Mouse (Mus musculus): ENCODE data around the gene Cript. TPM values are rescaled to one million over a fixed set of nuclear protein-coding genes. Genes with fewer than 3 reads are reported as not detected.

The Cript gene
- total RNA-seq (2021): 10 to 100 TPM; 52.7 to 53.0 TPM
- long read RNA-seq, experiment 1, transcript Cript-201 (5 exons, 1,184 nt): major isoform, 71 of 108 reads
- long read RNA-seq, experiment 1, partial matches to known transcripts: 6 of 108 reads
- long read RNA-seq, experiment 1, other reads (novel, unspliced or antisense): 28 of 108 reads
- long read RNA-seq, experiment 2, transcript Cript-201 (5 exons, 1,184 nt): major isoform, 122 of 247 reads
- long read RNA-seq, experiment 2, partial matches to known transcripts: 114 of 247 reads
- long read RNA-seq, experiment 2, other reads (novel, unspliced or antisense): 11 of 247 reads

- DNase-seq (ENCODE audit: low spot score in 2 of 2): peak; percentile 94 to 98
Observed at GRCm38 (mm10) chr17:87025269-87025949, at the start of gene Cript, which contains the start of gene Pigf. TSS of gene Cript (plus strand) at chr17:87025550. TSS of gene Pigf (minus strand) at chr17:87025406.

- DNase-seq (ENCODE audit: low spot score in 2 of 2): no peak
Observed at GRCm38 (mm10) chr17:86976387-86976786, 49.0 kb upstream of the Cript start.

GRCm38 (mm10) chr17:86978496-86978895 is 46.9 kb upstream of the Cript start:
- no peak for DNase-seq (ENCODE audit: low spot score in 2 of 2)

- DNase-seq (ENCODE audit: low spot score in 2 of 2): no peak
Observed at GRCm38 (mm10) chr17:86981205-86981604, 44.1 kb upstream of the Cript start.

- DNase-seq (ENCODE audit: low spot score in 2 of 2): no peak
Observed at GRCm38 (mm10) chr17:86981701-86982100, 43.6 kb upstream of the Cript start.

GRCm38 (mm10) chr17:86982497-86982896 is 42.9 kb upstream of the Cript start:
- no peak for DNase-seq (ENCODE audit: low spot score in 2 of 2)

GRCm38 (mm10) chr17:86986449-86987138 is 38.8 kb upstream of the Cript start:
- no peak for DNase-seq (ENCODE audit: low spot score in 2 of 2)

- no peak for DNase-seq (ENCODE audit: low spot score in 2 of 2)
Observed at GRCm38 (mm10) chr17:86988161-86988560, 37.2 kb upstream of the Cript start.

- no peak for DNase-seq (ENCODE audit: low spot score in 2 of 2)
Observed at GRCm38 (mm10) chr17:86988601-86989184, 36.7 kb upstream of the Cript start.

GRCm38 (mm10) chr17:86991306-86991705 is 34.0 kb upstream of the Cript start:
- DNase-seq (ENCODE audit: low spot score in 2 of 2): no peak

- DNase-seq (ENCODE audit: low spot score in 2 of 2): no peak
Observed at GRCm38 (mm10) chr17:86997323-86997722, 28.0 kb upstream of the Cript start.

- no peak for DNase-seq (ENCODE audit: low spot score in 2 of 2)
Observed at GRCm38 (mm10) chr17:87008950-87009349, 16.4 kb upstream of the Cript start.

- peak; percentile 67 to 79 for DNase-seq (ENCODE audit: low spot score in 2 of 2)
Observed at GRCm38 (mm10) chr17:87011301-87012019, 13.9 kb upstream of the Cript start.

- DNase-seq (ENCODE audit: low spot score in 2 of 2): no peak
Observed at GRCm38 (mm10) chr17:87019692-87020091, 5.7 kb upstream of the Cript start.

GRCm38 (mm10) chr17:87024491-87025242 is 683 bp upstream of the Cript start:
- no peak for DNase-seq (ENCODE audit: low spot score in 2 of 2)

GRCm38 (mm10) chr17:87036141-87037073 is 11.1 kb downstream of the Cript start:
- no peak for DNase-seq (ENCODE audit: low spot score in 2 of 2)

- DNase-seq (ENCODE audit: low spot score in 2 of 2): no peak
Observed at GRCm38 (mm10) chr17:87038496-87038895, 13.1 kb downstream of the Cript start.

GRCm38 (mm10) chr17:87041739-87042138 is 16.4 kb downstream of the Cript start:
- peak; percentile 39 to 48 for DNase-seq (ENCODE audit: low spot score in 2 of 2)

- DNase-seq (ENCODE audit: low spot score in 2 of 2): peak; percentile 84 to 93
Observed at GRCm38 (mm10) chr17:87044364-87044763, 19.0 kb downstream of the Cript start.
